In the genomic region with DNA sequence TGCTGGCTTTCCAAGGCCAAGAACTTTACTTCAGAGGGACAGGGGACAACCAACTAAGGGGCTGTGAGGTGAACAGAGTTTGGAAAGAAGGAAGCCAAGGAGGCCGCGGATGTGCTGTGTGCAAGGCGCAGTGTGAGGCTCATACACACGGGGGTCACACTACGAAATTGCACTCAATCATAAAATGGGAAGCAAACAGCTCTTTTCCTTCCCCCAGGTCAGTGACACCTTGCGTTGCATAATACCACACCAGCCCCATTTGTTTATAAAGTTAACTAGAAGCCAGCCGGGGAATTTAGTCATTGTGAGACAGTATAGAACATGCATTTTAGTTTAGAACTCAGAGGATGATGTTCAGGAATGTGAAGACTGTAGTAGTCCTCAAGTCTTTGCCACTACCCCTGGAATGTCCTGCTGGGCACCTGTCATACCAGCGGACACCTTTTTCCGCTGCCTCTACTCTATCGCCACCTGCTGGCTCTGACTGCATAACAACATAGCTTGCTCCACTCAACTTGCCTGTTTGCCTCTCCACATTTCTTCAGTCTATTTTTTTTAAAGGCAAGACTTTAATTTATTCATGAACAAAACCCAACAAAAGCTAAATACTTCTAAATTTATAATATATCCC, we compare ENCODE assay signal across 7 mouse cellular contexts.
A peak's percentile ranks its signal among the peaks of the same experiment; 100 is the strongest.
DNase-seq lines count a peak whose midpoint lies in the region; ATAC-seq and TF ChIP-seq lines count a peak whose summit lies in the region.

No protein-coding gene starts in this region.

- H3K4me3 ChIP-seq in gastrocnemius, adult 2 months = peak overlapping the region; percentile 43
- no peak overlapping the region for H3K4me3 ChIP-seq in limb, embryonic 10.5 days
- H3K4me3 ChIP-seq in midbrain, embryonic 13.5 days (replicated peaks) = no peak overlapping the region

- no peak overlapping the region for H3K4me2 ChIP-seq in midbrain, embryonic 13.5 days (replicated peaks)

- H3K4me1 ChIP-seq in limb, embryonic 10.5 days = peaks cover 15% of the 10 kb centered on the region
- H3K4me1 ChIP-seq in midbrain, embryonic 13.5 days (replicated peaks) = peaks cover 9% of the 10 kb centered on the region; the same call in 1 of the 2 replicates

- no peaks in the 10 kb centered on the region for H3K9me3 ChIP-seq in limb, embryonic 10.5 days (replicated peaks)
- no peaks in the 10 kb centered on the region for H3K9me3 ChIP-seq in midbrain, embryonic 13.5 days

- DNase-seq in adrenal gland, adult (ENCODE audit: inconsistent age in 2 of 2, low spot score in 1 of 2) = peak; percentile 82 to 91
- DNase-seq in cerebellum, postnatal 14 days = peak; percentile 87 to 92
- peak; percentile 86 for DNase-seq in gastrocnemius, adult 2 months
- peak; percentile 73 for DNase-seq in induced T-regulatory cell, adult 2 months (ENCODE audit: low read depth)
- peak; percentile 78 for DNase-seq in limb, embryonic 10.5 days (ENCODE audit: low spot score)
- peak; percentile 63 to 71 for DNase-seq in spleen, postnatal 36 days (ENCODE audit: low spot score in 2 of 2)

- intact Hi-C loops in gastrocnemius, adult 2 months (cut with DNase I) = loop anchor here (1.0 to 2.0 kb wide), 5 partner anchors 41 to 223 kb away; partner anchors contain the start of gene Glul

- peak overlapping the region; percentile 84 for H3K27ac ChIP-seq in gastrocnemius, adult 2 months
- no peak overlapping the region for H3K27ac ChIP-seq in limb, embryonic 10.5 days
- no peak overlapping the region for H3K27ac ChIP-seq in midbrain, embryonic 13.5 days

- peak; percentile 48; the same call in 1 of the 2 replicates for ATAC-seq in midbrain, embryonic 13.5 days

- 51% methylated on average over 10 of the region's 10 CpGs for WGBS in limb, embryonic 10.5 days
- WGBS in midbrain, embryonic 13.5 days = 46% methylated on average over 10 of the region's 10 CpGs

- no peaks in the 10 kb centered on the region for H3K27me3 ChIP-seq in limb, embryonic 10.5 days (ENCODE audit: low read depth, poor library complexity, severe bottlenecking)
- no peaks in the 10 kb centered on the region for H3K27me3 ChIP-seq in midbrain, embryonic 13.5 days

- H3K9ac ChIP-seq in midbrain, embryonic 13.5 days (replicated peaks) = no peak overlapping the region

- H3K36me3 ChIP-seq in limb, embryonic 10.5 days = no peaks in the 10 kb centered on the region
- no peaks in the 10 kb centered on the region for H3K36me3 ChIP-seq in midbrain, embryonic 13.5 days

- peak; percentile 95; the same call in 1 of the 2 replicates for TF ChIP-seq CTCF in gastrocnemius, adult 2 months (IDR thresholded peaks at IDR 0.05)
